Mouse (Mus musculus) MEL-GATA-1-ER (cell line): ENCODE measurements around the gene Grm4.

Source experiments
- DNase-seq: peaks from one replicate; pipeline ENCODE4 v3.0.0-alpha.2; 2012; ENCODE audit warnings: low read depth; ENCODE audit errors: extremely low read depth

The Grm4 gene

DNA sequence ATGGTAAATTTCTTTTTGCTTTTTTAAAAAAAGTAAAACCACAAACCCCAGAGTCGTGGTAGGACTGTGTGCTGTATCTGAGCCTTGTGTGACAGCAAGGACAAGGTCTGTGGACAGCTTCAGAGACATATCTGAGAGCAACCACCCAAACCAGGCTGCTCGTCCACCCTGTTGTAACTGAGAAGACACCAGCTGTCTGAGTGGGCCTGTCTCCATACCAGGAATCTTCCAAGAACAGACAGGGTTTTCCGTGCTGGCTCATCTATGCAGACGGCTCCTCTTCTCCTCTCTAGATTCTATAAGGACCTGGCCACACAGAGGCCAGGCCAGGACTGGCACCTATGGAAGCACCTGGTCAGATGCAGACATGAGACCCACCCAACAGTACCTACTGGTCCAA is 27.8 kb downstream of the Grm4 start:
- no peak for DNase-seq

DNA sequence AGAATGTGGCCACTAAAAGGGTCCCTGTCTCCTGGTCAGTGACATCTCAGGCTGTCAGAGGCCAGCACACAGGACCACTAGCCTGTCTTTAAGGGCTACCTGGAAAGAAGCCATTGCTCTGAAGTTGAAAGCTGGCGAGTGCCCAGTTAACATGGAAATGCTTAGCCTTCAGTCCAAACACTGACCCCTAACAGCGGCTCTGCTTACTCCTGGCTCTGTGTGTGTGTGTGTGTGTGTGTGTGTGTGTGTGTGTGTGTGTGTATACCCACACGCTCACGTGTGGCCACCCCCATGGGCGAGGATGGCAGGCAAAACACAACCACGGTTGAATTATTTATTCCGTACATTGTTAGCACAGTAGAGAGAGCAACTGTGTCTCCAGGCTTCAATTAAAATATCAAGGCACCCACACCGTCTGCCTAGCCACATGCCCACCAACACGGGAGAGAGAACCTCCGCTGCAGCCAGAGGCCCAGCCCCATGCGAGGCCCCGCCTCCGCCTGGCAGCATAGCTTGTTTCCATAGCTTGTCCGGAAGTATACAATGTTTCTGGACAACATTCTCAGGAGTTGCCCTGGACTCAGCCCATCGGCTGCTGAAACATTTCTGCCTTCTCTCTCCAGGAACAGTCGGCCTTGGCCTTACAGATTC is 32.9 kb downstream of the Grm4 start:
- DNase-seq: no peak

DNA sequence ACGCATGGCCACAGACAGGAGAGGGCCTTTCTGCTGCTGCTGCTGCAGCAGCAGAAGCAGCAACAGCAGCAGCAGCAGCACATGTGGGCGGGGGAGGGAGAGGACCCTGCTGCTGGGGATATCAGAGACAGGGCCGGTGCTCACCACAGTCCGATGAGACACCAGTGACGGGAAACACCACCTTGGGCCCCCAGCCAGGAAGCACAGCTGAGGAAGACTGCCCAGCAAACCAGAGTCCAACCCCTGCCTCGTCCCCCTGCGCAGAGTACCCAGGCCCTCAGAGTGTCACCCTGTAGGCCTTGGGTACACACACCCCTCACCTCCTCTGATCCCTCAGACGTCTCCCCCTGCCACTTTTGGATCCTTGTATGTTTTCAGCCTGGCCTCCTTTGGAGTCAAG is 35.3 kb downstream of the Grm4 start:
- DNase-seq: no peak

DNA sequence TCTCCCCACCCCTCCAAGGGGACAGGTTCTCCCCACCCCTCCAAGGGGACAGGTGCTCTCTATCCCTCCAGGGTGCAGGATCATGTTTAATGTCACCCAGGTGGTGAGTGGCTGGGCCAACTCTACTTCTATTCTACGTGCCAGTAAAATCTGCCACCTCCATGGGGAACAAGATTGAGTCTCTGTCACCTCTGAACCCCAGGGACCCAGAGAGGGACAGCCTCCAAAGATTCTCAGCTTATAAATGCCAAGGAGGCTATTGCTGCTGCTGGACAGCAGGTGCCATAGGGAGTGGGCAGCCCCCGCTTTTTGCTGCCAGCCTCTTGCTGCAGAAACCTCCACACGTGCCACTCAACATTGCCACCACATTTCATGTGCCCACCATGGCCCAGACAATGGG is 37.6 kb downstream of the Grm4 start:
- no peak for DNase-seq

DNA sequence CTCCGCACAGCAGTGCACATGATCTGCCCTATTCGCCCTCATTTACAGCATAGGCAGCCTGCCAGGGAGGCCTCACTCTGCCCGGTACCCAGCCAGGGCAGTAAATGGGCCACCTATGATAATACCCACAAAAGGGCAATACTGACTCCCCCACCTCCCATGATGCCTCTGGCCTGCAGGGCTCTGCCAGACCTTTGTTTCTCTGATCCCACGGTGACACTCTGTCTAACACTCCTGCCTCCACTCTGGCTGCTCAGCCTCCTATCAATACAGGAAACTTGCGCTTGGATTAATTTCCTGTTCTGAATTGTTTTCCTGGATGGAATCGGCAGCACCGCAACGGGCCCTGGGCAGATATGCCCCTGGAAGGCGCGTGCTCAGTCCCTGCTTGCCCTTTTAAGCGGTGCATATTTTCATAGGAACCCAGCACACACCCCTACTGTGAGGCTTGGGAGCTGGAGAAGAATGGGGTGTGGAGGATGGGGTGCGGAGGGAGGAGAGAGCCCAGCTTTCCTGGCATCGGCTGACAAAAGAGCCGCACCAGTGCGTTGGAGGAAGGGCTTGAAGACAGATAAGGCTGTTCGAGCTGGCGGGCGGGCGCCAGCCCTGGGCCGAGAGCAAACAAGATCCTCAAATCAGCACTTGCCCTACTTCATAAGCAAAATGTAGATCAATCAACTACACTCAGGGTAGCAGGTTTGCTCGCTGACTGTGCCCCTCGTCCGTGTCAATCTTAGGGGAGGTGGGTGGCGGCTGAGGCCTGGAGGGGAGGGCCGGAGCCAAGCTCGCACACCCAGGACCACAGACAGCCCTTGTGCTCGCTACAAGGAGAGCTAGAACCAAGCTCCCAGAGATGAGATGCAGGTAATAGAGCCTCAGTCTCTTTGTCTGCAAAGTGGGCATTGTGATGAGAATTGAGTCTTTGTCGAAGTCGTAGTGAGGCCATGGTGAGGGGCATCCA is 40.8 kb downstream of the Grm4 start:
- peak; percentile 26 for DNase-seq

DNA sequence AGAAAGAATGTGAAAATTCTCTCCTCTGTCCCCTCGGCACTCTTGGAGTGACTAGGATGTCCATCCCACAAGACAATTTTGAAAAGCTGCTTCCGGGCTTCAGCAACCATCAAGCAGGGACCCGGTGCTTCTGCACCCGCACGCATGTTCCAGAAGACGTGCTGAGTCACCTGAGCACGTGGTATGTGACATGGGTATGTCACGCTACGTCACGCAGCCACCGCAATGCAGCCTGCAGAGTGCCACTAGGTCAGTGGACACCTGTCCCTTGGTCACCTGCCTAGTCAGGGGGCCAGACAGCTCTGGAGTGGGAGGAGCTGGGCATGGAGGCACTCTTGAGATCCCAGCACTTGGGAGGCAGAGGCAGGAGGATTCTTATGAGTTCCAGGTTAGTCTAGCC is 45.6 kb downstream of the Grm4 start:
- no peak for DNase-seq

DNA sequence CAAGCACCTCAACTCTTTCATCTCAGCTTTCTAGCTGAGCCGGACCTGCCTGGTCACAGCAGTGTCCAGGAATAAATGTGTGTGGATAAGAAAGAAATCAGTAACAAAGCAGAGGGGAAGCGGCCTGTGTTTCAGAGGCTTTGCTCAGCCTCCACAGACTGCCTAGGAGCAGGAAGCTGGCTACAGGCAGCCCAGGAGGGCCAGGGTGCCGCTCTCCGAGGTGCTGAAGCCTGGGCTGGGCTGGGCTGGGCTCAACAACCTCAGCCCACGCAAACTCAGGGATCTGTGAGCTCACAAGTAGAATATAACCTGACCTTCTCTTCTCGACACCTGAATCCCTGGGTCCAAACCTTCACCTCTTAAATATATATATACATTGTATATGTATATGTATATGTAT is 54.6 kb downstream of the Grm4 start:
- DNase-seq: peak; percentile 16

DNA sequence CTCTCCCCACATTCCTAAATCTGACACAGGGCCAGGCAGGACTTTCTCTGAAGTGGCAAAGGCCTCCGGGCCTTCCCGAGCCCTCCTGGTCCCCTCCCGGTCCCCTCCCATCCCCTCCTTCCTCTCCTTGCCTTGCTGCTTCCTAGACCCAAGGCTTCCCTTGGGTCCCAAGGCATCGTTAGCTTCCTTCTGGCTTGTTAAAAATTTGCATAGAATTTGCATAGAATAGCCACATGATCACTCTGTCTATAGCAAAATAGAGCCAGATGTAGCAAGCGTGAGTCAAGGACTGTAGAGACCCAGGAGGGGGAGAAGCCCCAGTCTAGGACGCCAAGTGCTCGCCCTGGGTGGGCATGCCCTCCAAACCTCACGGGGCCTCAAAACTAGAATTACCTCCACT is 55.3 kb downstream of the Grm4 start:
- no peak for DNase-seq

DNA sequence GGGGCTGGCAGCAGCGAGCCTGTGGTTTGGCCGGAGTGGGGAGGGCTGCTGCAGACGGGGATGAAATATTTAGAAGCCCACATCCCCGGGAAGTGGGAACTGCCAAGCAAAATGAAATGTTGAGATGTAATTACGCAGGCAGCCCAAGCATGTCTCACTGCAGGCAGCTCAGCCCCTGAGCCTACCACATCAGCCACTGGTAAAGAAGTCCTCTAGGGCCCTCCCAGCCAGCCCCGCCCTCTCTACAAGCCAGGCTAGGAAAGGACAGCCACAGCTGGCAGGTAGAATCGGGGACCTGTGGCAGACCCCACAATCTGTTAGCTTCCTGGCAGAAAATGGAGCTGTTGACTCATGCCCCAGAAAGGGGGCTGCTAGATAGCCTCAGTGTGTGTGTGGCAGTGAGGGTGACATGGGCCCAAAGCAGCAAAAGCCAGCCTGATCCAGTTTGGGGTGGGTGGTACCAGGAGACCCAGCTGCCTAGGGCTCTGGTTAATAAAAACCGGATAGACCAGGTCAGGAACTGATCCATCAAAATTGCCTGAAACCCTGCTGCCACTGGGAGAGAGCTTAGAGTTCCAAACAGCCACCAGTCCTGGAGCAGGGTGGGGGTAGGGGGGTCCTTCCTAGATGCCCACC is 56.8 kb downstream of the Grm4 start:
- no peak for DNase-seq

DNA sequence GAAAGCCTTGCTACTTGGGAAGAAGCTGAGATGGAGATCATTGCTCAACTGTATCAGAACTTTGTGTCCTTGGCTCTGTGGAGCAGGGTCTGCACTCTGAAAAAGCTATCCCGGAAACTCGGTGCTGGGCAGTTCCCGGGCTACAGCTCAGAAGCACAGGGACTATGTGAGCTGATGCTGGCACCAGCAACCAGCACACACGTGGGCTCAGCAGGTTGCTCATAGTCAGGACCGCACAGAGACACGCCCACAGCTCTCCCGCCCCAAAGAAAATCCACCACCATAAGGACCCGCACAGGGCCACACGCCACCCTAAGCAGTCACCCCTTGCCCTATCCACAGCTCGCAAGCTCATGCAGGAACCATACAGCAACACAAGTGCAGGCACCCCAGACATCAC is 61.2 kb downstream of the Grm4 start:
- no peak for DNase-seq

DNA sequence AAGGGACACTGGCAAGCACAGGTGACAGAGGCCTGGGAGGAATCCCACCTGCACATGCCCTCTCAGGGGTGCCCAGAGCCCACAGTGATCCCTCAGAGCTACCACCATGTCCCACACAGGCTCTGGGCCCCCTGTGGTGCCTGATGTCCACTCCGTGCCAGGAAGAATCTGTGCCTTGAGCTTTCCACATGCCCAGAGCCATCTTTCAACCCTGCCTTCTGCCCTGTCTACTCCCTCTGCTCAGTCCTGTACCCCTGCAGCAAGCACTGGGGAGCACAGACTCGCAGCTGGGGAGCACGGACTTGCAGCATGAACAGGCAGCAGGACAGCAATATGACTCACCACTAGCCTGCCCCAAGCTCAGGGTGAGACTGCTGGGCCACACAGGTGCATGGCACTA is 62.0 kb downstream of the Grm4 start:
- no peak for DNase-seq

DNA sequence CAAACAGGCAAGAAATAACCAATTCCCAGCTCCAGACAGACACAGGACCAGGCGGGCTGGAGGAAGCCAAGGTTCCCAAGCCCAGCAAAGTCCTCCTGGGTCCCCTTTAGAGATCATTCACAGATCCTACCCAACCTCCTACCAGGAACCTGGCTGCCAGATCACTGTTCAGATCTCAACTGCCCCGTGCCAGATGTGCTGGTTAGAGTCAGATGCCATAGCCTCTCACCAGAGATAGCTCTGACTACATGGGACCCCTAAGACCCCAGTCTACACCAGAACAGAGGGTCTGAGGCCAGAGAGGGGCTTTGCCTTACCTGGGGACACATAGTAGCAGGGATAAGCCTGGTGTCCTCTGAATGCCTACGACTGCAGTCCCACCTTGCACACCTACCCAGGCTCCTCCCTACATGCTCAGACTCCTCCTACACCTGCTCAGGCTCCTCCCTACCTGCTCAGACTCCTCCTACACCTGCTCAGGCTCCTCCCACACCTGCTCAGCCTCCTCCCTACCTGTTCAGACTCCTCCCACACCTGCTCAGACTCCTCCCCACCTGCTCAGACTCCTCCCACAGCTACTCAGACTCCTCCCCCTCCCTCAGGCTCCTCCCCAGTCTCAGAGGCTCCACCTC is 63.2 kb downstream of the Grm4 start:
- no peak for DNase-seq

DNA sequence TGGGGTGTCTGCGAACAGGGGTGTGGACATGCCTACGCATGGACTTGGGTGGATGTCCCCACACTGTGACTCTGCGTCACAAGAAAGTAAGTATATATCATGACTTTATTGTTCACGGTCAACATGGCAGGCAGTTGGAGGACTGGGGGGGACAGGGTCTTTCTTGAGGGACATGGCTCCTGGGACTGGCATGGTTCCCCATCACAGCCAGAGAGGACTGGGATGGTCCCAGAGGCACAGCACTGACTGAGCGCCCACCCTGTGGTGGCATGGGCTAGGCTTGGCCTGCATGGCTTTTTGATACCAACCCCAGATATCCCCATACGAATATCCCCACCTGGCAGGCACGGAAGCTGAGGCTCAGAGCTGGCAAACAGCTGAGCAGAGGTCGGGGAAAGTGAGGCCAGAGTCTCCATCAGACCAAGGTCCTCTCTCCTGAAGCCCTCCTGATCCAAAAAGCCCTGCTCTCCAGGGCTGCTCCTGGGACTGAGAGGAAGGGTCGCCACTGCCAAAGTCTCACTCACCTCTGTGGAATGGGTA is 64.1 kb downstream of the Grm4 start:
- DNase-seq: no peak

DNA sequence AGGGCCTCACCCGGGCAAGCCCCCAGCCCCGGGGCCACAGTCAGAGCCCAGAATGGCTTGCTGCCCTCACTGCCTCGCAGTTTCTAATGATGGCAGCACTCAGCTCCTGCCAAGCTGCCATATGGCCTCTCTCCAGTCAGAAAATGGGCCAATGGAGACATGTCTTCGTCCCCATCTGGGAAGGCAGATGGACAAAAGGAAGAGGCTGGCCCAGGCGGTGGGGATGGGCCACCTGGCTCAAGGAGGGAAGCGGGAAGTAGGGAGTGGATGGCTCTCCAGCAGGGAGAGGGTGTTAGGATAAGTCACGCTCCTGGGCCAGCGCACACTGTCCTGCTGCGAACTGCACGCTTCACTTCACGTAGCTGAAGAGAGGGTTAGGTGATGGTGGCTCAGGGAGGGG is 64.8 kb downstream of the Grm4 start:
- no peak for DNase-seq

DNA sequence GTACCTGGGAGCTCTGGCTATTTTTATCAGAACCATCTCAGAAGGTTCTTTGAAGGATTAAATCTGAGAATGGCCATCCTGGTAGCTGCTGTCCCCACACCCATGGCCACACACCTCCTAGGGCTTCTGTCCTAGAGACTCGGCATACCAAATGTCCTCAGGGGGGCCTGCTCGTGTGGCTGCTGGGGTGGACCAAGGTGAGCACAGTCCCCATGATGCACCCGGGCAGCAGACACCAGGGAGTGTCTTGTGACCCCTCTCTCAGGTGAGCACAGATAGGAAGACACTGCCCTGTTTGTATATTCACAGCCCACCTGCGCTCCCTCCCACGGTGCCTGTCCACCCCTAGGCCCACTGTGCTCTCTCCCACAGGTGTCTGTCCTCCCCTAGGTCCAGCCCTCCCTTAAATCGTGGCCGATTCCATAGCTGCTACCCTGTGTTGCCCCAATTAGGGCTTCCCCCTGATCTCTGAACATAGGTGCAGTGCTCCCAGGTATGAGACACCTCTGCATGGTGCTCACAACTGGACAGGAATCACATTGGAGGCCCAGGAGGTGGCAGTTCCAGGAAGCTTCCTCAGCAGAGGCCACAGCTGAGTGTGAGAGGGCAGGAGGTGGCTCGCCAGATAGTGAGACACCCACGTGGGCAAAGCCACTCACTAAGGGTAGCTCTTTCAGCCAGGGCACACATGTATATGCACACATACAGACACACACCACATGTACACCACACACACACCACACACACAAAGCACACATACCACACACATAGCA is 66.0 kb downstream of the Grm4 start:
- no peak for DNase-seq

DNA sequence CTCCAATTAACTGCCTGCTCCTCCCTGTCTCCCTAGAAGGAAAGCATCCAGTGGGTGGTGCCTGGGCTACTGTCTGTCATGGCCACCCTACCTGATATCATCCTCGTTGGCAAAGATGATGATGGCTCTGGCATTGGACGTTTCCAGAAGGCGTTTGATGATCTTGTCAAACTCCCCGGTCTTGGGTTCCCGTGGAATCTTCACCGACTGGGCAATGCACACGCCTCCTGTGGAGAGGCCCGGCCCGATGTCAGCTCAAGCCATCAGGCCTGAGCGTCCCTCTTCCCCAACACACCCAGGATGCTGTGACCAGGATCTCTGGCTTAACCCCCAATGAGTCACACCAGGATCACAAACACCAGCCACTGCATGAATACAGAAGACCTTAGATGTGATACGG is 66.8 kb downstream of the Grm4 start:
- no peak for DNase-seq

DNA sequence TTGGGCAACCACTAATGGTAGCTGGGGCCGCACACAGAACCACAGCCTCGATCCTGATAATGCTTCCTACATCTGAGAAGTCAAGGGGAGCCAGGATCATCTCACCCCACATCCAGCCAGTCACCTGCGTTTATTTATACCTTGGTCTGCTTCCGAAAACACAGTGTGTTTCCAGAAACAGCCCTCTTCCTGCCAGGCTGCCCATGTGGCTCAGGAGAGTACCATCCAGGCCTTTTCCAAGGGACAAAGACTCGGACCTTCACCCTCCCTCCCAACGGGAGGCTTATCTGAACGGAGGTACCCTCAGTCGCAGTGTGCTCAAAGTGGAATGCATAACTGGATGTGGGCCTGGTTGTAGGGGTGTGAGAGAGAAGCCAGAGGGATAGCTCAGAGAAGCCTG is 68.2 kb downstream of the Grm4 start:
- no peak for DNase-seq

DNA sequence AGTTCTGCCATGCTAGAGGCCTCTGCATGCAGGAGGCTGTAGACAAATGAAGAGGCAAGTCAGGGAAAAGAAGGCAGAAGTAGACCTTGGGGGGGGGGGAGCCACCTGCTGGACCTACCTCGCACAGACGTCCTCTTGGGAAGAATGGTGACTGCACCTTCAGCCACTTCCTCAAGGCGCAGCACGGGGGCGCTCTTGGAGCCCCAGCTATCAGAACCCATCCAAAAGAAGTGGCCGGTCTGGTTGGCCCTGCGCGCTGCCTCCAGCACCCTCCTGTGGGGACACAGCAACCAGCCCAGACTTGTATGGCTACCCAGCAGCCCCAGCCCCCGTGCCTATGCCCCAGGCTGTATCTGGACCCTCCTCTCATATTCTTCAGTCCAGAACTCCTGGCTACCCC is 69.4 kb downstream of the Grm4 start:
- DNase-seq: peak; percentile 7

DNA sequence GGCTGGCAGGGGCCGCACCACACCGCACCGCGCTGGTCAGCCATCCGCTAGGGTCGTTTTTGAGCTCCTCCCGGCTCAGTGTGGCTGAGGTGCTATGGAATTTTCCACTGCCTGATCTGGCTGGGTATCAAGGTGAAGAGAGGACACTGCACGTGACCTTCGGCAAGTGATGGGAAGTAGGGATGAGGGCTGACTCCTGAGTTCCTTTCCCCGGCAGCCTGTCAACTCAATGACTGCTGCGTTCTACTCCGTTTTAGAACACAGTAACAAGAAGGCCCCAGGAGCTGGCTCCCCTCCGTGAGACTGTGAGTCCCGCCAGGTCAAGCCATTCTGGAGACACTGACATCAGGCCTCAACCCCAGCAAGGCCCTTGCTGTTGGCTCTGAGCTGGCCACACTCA is 70.0 kb downstream of the Grm4 start:
- no peak for DNase-seq

DNA sequence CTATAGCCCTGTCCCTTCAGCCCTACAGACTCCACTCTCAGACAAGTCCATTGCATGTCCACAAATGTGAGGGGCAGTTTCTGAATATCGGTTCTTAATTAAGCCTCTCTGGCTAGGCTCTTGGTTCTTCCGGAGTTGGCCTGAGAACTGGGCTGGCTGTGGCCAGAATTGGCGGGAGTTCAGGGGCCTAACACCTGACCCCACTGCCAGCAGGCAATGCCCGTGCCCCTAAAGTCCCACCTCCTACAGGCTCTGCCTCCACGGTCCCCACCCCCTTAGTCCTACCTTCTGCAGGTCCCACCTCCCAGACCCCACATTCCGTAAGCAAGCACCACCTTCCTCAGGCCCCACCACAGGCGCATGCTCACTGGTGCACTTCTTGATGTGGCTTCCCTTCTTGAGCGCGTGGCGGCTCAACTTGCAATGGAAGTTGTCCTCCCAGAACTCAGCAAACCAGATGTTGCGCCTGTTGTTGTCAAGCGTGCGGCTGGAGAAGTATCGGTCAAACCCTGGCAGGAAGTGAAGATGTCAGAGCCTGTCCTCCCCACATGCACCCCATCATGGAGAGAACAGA is 71.4 kb downstream of the Grm4 start:
- DNase-seq: no peak

DNA sequence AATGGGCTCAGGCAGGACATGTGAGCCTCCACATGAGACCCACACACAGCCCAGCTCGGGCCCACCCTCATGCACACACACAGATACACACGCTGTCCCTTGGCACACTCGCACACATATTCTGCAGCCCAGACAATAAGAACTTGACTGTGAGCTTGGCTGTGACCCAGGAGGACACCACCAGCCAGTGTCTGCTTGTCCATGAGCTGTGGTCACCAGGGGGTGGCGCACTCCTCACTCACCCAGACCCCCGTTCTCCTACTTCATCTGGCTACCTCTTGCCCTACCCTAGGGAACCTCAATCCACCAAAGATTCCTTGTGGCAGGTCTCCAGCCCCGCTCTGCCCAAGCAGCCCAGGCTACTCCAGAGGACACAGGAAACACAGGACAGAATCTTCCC is 72.5 kb downstream of the Grm4 start:
- no peak for DNase-seq
